Mouse (Mus musculus) G1E (cell line): Measurements from ENCODE around the gene Ncoa3. TPM values are rescaled to one million over a fixed set of nuclear protein-coding genes. Genes with fewer than 3 reads are reported as not detected.

Source experiments
- ATAC-seq: 2 replicates; pipeline ENCODE4 v1.8.0; 2016; ENCODE audit warnings: mild to moderate bottlenecking; ENCODE audit not compliant: insufficient number of reproducible peaks, poor library complexity, low FRiP score, severe bottlenecking; ENCODE audit errors: extremely low read depth
- DNase-seq: peaks from one replicate; pipeline ENCODE4 v3.0.0; 2012; ENCODE audit warnings: low spot score
- H3K27me3 ChIP-seq: 2 replicates; pipeline ENCODE4 v1.6.1; 2012; ENCODE audit warnings: mild to moderate bottlenecking, low read length, inconsistent platforms; ENCODE audit not compliant: insufficient read depth
- H3K36me3 ChIP-seq: replicated peaks from 2 replicates; pipeline ENCODE3; 2012; ENCODE audit warnings: mild to moderate bottlenecking, inconsistent platforms
- H3K4me1 ChIP-seq: 2 replicates; pipeline ENCODE4 v1.6.1; 2012; ENCODE audit warnings: low read depth, low read length, inconsistent platforms, mixed read lengths; ENCODE audit not compliant: insufficient read depth
- H3K4me3 ChIP-seq: 2 replicates; pipeline ENCODE4 v1.5.1; 2012; ENCODE audit warnings: low read depth, mild to moderate bottlenecking, inconsistent platforms, low read length, moderate library complexity, mixed read lengths
- H3K9me3 ChIP-seq: replicated peaks from 2 replicates; pipeline ENCODE4 v1.6.1; 2012; ENCODE audit warnings: inconsistent platforms
- CTCF ChIP-seq: IDR thresholded peaks from 2 replicates; pipeline ENCODE4 v1.5.1; 2012; ENCODE audit warnings: low read depth, low read length, inconsistent platforms, mixed read lengths
- GATA1 ChIP-seq: IDR thresholded peaks from 2 replicates; pipeline ENCODE4 v1.6.1; 2012; ENCODE audit warnings: borderline replicate concordance, low read length, inconsistent platforms, mixed read lengths
- GATA2 ChIP-seq: IDR thresholded peaks from 2 replicates; pipeline ENCODE4 v1.6.1; 2012; ENCODE audit warnings: low read depth, low read length, inconsistent platforms, borderline replicate concordance
- POLR2AphosphoS5 ChIP-seq: IDR thresholded peaks from 2 replicates; pipeline ENCODE4 v1.6.1; 2012; ENCODE audit warnings: low read depth, low read length, inconsistent platforms; ENCODE audit not compliant: insufficient replicate concordance
- TAL1 ChIP-seq: conservative IDR thresholded peaks from 2 replicates; pipeline ENCODE4 v1.6.1; 2012; ENCODE audit warnings: low read depth, low read length, inconsistent platforms, mixed read lengths
- polyA plus RNA-seq: library from polyadenylated mRNA; stranded (reverse); fragments of >175 nt; gene quantifications from 2 replicates; pipeline ENCODE4 v1.2.3, GENCODE M21; 2012
- total RNA-seq, 2 experiments: library from RNA; stranded (forward) in 1 of 2; stranded (reverse) in 1 of 2; fragments of 200-1000 nt in 1 of 2; fragments of >200 nt in 1 of 2; fragmentation: Nextera tagmentation in 1 of 2; gene quantifications; 2 replicates each; pipeline ENCODE4 v1.2.3; 2014 to 2017

The Ncoa3 gene
- total and polyA plus RNA-seq, 3 experiments: 8.2 to 17.9 (median 14.6) TPM

DNA sequence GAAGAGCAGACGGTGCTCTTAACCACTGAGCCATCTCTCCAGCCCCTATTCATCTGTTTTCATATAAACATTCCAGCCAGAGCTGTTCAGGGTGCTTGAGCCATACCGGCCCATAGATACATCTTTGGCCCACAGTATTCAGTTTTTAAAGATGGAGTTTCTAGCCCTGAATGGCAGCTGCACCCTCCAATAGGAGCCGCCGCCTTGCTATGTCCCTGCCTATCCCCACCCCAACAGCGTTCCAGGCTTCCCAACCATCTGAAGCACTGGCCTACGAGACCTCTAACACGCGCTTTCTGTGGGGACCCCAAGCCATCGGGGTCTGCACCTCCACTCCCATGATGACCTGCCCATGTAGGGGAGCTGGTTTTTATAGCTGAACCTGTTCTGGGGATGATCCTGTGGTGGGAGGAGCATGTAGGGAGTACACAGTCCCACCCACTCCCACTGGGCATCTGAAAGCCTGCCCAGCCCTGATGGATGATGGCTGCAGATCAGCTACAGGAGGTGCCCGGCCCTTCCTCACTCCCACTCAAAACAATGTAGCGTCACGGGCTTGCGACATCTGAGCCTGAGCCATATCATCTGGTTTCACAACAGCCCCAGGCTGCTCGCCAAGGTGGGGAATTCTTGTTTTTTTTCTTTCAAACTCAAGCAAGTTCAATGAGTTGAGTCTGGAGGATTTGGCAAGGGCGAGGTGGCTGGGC, 123.3 kb downstream of the Ncoa3 start:
- Histone ChIP-seq H3K27me3 (no peaks in the 10 kb centered on the region), H3K4me3 (no peak overlapping the region), H3K36me3 (no peaks in the 10 kb centered on the region), H3K9me3 (peaks cover 67% of the 10 kb centered on the region), H3K4me1 (no peaks in the 10 kb centered on the region)
- no peak for TF ChIP-seq TAL1
- no peak for TF ChIP-seq CTCF
- no peak for TF ChIP-seq GATA2
- no peak for TF ChIP-seq POLR2AphosphoS5
- no peak for TF ChIP-seq GATA1
- DNase-seq: no peak
- ATAC-seq: no peak

DNA sequence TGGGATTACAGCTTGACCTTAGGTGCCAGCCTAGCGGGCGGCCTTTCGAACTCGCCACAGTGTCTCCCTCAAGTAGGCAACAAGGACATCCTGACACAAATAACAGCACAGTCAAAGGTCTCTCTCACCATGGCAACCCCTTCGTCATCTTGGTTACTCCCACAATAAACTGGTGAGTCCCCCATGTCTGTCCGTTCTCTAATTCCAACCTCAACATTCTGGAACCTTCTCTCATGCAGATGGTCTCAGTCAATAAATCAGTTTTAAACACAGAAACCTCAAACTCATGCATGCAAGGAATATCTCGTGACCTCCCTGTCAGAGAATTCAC, 123.8 kb downstream of the Ncoa3 start:
- no peak overlapping the region for H3K4me3 ChIP-seq

DNA sequence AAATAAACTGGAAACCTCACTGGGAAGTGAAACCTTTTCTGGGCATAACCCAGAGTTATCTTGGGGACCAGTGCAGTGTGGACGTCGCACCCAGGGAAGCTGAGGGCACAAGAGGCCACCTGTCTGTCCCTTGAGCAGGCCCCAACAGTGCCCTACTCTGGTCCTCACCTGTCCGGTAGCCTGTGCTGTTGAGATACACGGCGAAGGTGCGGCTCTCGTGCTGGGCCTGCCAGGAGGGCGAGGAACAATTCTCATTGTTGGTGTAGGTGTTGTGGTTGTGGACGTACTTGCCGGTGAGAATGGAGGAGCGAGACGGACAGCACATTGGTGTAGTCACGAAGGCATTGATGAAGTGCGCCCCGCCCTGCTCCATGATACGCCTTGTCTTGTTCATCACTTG, 124.3 kb downstream of the Ncoa3 start:
- TF ChIP-seq TAL1: no peak
- DNase-seq (no peak), ATAC-seq (no peak)
- no peaks in the 10 kb centered on the region for H3K4me1 ChIP-seq
- H3K36me3 ChIP-seq: no peaks in the 10 kb centered on the region
- H3K9me3 ChIP-seq: peaks cover 67% of the 10 kb centered on the region
- no peak overlapping the region for H3K4me3 ChIP-seq
- H3K27me3 ChIP-seq: no peaks in the 10 kb centered on the region

More for the DNA sequence above, 123.8 kb downstream of the Ncoa3 start:
- no peak for TF ChIP-seq POLR2AphosphoS5
- no peak for TF ChIP-seq CTCF
- no peak for TF ChIP-seq GATA2
- no peak for TF ChIP-seq GATA1
- no peak for TF ChIP-seq TAL1
- DNase-seq (no peak), ATAC-seq (no peak)
- no peaks in the 10 kb centered on the region for H3K27me3 ChIP-seq
- no peaks in the 10 kb centered on the region for H3K4me1 ChIP-seq
- peaks cover 66% of the 10 kb centered on the region for H3K9me3 ChIP-seq
- H3K36me3 ChIP-seq: no peaks in the 10 kb centered on the region

GRCm38 (mm10) chr2:166119992-166120391, 127.6 kb downstream of the Ncoa3 start:
- Histone ChIP-seq H3K4me1 (no peaks in the 10 kb centered on the region), H3K9me3 (peaks cover 71% of the 10 kb centered on the region), H3K36me3 (no peaks in the 10 kb centered on the region), H3K27me3 (no peaks in the 10 kb centered on the region), H3K4me3 (no peak overlapping the region)
- DNase-seq: no peak
- no peak for TF ChIP-seq POLR2AphosphoS5
- no peak for TF ChIP-seq GATA2
- TF ChIP-seq CTCF: no peak
- no peak for TF ChIP-seq TAL1
- no peak for TF ChIP-seq GATA1
- ATAC-seq: no peak

DNA sequence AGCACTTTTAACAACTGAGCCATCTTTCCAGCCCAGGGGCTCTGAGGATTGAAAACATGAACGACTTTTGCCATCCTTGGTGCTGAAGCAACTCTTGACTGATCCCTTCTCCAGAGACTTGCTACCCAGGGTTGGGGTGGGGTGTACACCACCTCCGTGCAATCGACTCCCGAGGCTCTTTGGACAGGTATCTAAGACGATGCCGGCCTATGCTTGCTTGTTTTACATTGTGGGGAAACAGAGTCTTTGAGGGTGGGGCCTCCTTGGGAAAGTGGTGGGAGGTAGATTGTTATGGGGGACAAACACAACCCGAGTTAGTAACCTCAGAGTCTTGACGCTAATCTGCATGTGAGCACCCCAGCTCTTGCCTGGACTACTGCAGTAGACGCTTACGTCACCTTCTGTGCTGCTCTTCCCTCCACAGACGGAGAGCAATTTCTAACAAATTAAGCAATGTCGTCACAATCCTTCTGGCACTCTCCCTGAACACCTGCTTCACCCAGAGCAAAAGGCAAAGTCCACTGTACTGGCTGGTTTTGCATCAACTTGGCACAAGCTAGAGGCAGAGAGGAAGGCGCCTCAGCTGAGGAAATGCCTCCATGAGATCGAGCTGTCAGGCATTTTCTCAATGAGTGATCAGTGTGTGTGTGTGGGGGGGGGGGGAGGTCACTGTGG, 129.4 kb downstream of the Ncoa3 start:
- DNase-seq (no peak), ATAC-seq (no peak)
- TF ChIP-seq POLR2AphosphoS5 (no peak), TAL1 (no peak), GATA2 (no peak), CTCF (no peak), GATA1 (no peak)
- peaks cover 76% of the 10 kb centered on the region for H3K9me3 ChIP-seq
- no peaks in the 10 kb centered on the region for H3K27me3 ChIP-seq
- H3K36me3 ChIP-seq: no peaks in the 10 kb centered on the region
- H3K4me3 ChIP-seq: no peak overlapping the region
- no peaks in the 10 kb centered on the region for H3K4me1 ChIP-seq

GRCm38 (mm10) chr2:166122781-166123180, 130.3 kb downstream of the Ncoa3 start:
- no peaks in the 10 kb centered on the region for H3K36me3 ChIP-seq
- ATAC-seq (no peak), DNase-seq (no peak)
- no peak overlapping the region for H3K4me3 ChIP-seq
- peaks cover 82% of the 10 kb centered on the region for H3K9me3 ChIP-seq
- H3K27me3 ChIP-seq: no peaks in the 10 kb centered on the region
- no peak for TF ChIP-seq GATA2
- TF ChIP-seq GATA1: no peak
- TF ChIP-seq POLR2AphosphoS5: no peak
- no peak for TF ChIP-seq TAL1
- no peak for TF ChIP-seq CTCF
- H3K4me1 ChIP-seq: no peaks in the 10 kb centered on the region

Other genes with a start within 250 kb of the Ncoa3 start
- 144 and 153 TPM in 2 replicates for gene Zmynd8, start 93.6 kb upstream of the Ncoa3 start, total RNA-seq (2014; fragmentation: Nextera tagmentation)
- 42.5 and 54.5 TPM in 2 replicates for gene Zmynd8, start 93.6 kb upstream of the Ncoa3 start, total RNA-seq (2017)
- 69.5 and 82.4 TPM in 2 replicates for gene Zmynd8, start 93.6 kb upstream of the Ncoa3 start, polyA plus RNA-seq
- gene Sulf2, start 163.0 kb downstream of the Ncoa3 start, total RNA-seq (2014; fragmentation: Nextera tagmentation): not detected in 2 replicates
- gene Sulf2, start 163.0 kb downstream of the Ncoa3 start, total RNA-seq (2017): 0.06 and 0.16 TPM in 2 replicates
- not detected in 2 replicates for gene Sulf2, start 163.0 kb downstream of the Ncoa3 start, polyA plus RNA-seq